Mouse (Mus musculus): ENCODE measurements around the gene Ltk.

Gene Ltk

DNA sequence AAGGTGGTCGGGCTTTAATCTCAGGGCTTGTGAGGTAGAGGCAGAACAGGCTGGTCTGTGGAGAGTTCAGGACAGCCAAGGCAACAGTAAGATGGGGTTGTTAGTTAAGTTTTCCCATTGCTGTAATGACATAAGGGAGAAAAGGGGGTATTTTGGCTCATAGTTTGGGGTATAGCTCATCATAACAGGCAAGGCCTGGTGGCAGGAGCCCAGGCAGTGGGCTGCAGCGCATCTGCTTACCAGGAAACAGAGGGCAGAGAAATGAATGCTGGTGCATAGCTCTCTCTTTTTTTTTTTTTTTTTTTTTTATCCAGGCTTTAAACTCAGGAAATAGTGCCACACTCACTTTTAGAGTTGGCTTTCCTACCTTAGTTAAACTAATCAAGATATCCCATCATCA is 57.1 kb downstream of the Ltk start:
- no peak for DNase-seq (ENCODE audit: low read depth)

All from 416B (cell line).